Mouse (Mus musculus) forebrain, embryonic 12.5 days (tissue): ENCODE measurements around the gene Cstb. TPM values are rescaled to one million over a fixed set of nuclear protein-coding genes. Genes with fewer than 3 reads are reported as not detected.
A peak's percentile ranks its signal among the peaks of the same experiment; 100 is the strongest.

Experiments
- ATAC-seq: fragments of 200-750 bp; cut with Nextera tagmentation; 2 replicates; pipeline ENCODE4 v1.8.0; 2017; ENCODE audit warnings: moderate TSS enrichment; ENCODE audit not compliant: low FRiP score
- H3K27ac ChIP-seq: fragments of 300-500 bp; sonication (generic); 2 replicates; pipeline ENCODE4 v1.5.1; 2016; ENCODE audit warnings: mild to moderate bottlenecking
- H3K27me3 ChIP-seq: fragments of 300-500 bp; sonication (generic); 2 replicates; pipeline ENCODE4 v1.6.1; 2016; ENCODE audit warnings: mild to moderate bottlenecking
- H3K36me3 ChIP-seq: fragments of 300-500 bp; sonication (generic); replicated peaks from 2 replicates; pipeline ENCODE4 v1.6.1; 2016; ENCODE audit warnings: mild to moderate bottlenecking
- H3K4me1 ChIP-seq: fragments of 300-500 bp; sonication (generic); 2 replicates; pipeline ENCODE4 v1.6.1; 2016
- H3K4me2 ChIP-seq: fragments of 300-500 bp; sonication (generic); 2 replicates; pipeline ENCODE4 v1.6.1; 2016; ENCODE audit warnings: mild to moderate bottlenecking, moderate library complexity
- H3K4me3 ChIP-seq: fragments of 300-500 bp; sonication (generic); replicated peaks from 2 replicates; pipeline ENCODE4 v1.5.1; 2016; ENCODE audit warnings: mild to moderate bottlenecking
- H3K9ac ChIP-seq: fragments of 300-500 bp; sonication (generic); 2 replicates; pipeline ENCODE4 v1.6.1; 2016; ENCODE audit warnings: mild to moderate bottlenecking
- H3K9me3 ChIP-seq: fragments of 300-500 bp; sonication (generic); 2 replicates; pipeline ENCODE4 v1.6.1; 2016
- WGBS: fragments of 180-500 bp; shearing (Covaris S2); methylation state at CpG from one replicate; pipeline ENCODE4 v1.1.7; 2016; 5-methylcytosine and 5-hydroxymethylcytosine counted together
- polyA plus RNA-seq: library from polyadenylated mRNA; unstranded; fragments of >200 nt; fragmentation: Nextera tagmentation; extraction: Ambion mirVana; gene quantifications from 2 replicates; pipeline ENCODE4 v1.2.1, GENCODE M21; 2016

Gene Cstb
- polyA plus RNA-seq = 118 and 120 TPM in 2 replicates

GRCm38 (mm10) chr10:78425181-78426041 lies at the start of gene Cstb:
Cstb (plus strand) TSS chr10:78425669.
- H3K27me3 ChIP-seq = no peaks in the 10 kb centered on the region
- H3K4me1 ChIP-seq = peaks cover 13% of the 10 kb centered on the region
- H3K9me3 ChIP-seq = no peaks in the 10 kb centered on the region
- peak within 1 kb of the TSS; percentile 87 for H3K9ac ChIP-seq
- peak within 1 kb of the TSS; percentile 79 for H3K4me3 ChIP-seq
- WGBS = 2% methylated on average over 40 of the region's 40 CpGs
- peak within 1 kb of the TSS; percentile 75 for H3K4me2 ChIP-seq
- peak; percentile 96 for ATAC-seq
- H3K36me3 ChIP-seq = peaks cover 21% of the 10 kb centered on the region
- peak within 1 kb of the TSS; percentile 19; the same call in 1 of the 2 replicates for H3K27ac ChIP-seq

GRCm38 (mm10) chr10:78378516-78378915 lies 47.0 kb upstream of the Cstb start:
- WGBS = 96% methylated on average over 7 of the region's 7 CpGs
- no peak for ATAC-seq
- Histone ChIP-seq H3K36me3 (no peaks in the 10 kb centered on the region), H3K27me3 (no peaks in the 10 kb centered on the region; the same call in 1 of the 2 replicates), H3K4me2 (no peak overlapping the region), H3K9ac (no peak overlapping the region), H3K9me3 (no peaks in the 10 kb centered on the region), H3K4me1 (no peaks in the 10 kb centered on the region), H3K4me3 (no peak overlapping the region), H3K27ac (no peak overlapping the region)

GRCm38 (mm10) chr10:78383567-78383966 lies 41.9 kb upstream of the Cstb start:
- H3K4me3 ChIP-seq = no peak overlapping the region
- H3K4me1 ChIP-seq = no peaks in the 10 kb centered on the region
- H3K4me2 ChIP-seq = no peak overlapping the region
- H3K9ac ChIP-seq = no peak overlapping the region
- ATAC-seq = no peak
- no peak overlapping the region for H3K27ac ChIP-seq
- peaks cover 1% of the 10 kb centered on the region for H3K27me3 ChIP-seq
- H3K9me3 ChIP-seq = no peaks in the 10 kb centered on the region
- 80% methylated on average over 3 of the region's 3 CpGs for WGBS
- H3K36me3 ChIP-seq = no peaks in the 10 kb centered on the region

GRCm38 (mm10) chr10:78385520-78385919 lies 39.9 kb upstream of the Cstb start:
- Histone ChIP-seq H3K27ac (no peak overlapping the region), H3K9me3 (no peaks in the 10 kb centered on the region), H3K4me1 (no peaks in the 10 kb centered on the region), H3K9ac (no peak overlapping the region), H3K36me3 (no peaks in the 10 kb centered on the region), H3K4me2 (no peak overlapping the region), H3K27me3 (peaks cover 21% of the 10 kb centered on the region), H3K4me3 (no peak overlapping the region)
- no peak for ATAC-seq
- 78% methylated on average over 5 of the region's 5 CpGs for WGBS

- Histone ChIP-seq H3K9ac (no peak overlapping the region), H3K4me1 (peaks cover 5% of the 10 kb centered on the region; the same call in 1 of the 2 replicates), H3K9me3 (no peaks in the 10 kb centered on the region), H3K27me3 (peaks cover 44% of the 10 kb centered on the region), H3K4me2 (no peak overlapping the region), H3K27ac (no peak overlapping the region), H3K4me3 (no peak overlapping the region), H3K36me3 (no peaks in the 10 kb centered on the region)
- no peak for ATAC-seq
- WGBS = 63% methylated on average over 20 of the region's 20 CpGs
These were observed 37.1 kb upstream of the Cstb start for GRCm38 (mm10) chr10:78388216-78388980.

GRCm38 (mm10) chr10:78390982-78391470 lies 34.4 kb upstream of the Cstb start:
- H3K4me1 ChIP-seq = peaks cover 13% of the 10 kb centered on the region
- no peaks in the 10 kb centered on the region for H3K36me3 ChIP-seq
- H3K4me3 ChIP-seq = no peak overlapping the region
- peaks cover 44% of the 10 kb centered on the region for H3K27me3 ChIP-seq
- H3K4me2 ChIP-seq = no peak overlapping the region
- H3K9ac ChIP-seq = no peak overlapping the region
- 11% methylated on average over 4 of the region's 4 CpGs for WGBS
- no peak overlapping the region for H3K27ac ChIP-seq
- H3K9me3 ChIP-seq = no peaks in the 10 kb centered on the region
- no peak for ATAC-seq

GRCm38 (mm10) chr10:78392072-78392471 lies 33.4 kb upstream of the Cstb start:
- H3K9me3 ChIP-seq = no peaks in the 10 kb centered on the region
- peaks cover 44% of the 10 kb centered on the region for H3K27me3 ChIP-seq
- WGBS = 2% methylated on average over 18 of the region's 18 CpGs

GRCm38 (mm10) chr10:78395377-78395776 lies 30.1 kb upstream of the Cstb start:
- Histone ChIP-seq H3K9me3 (no peaks in the 10 kb centered on the region), H3K9ac (0 out of 2 replicates have a peak overlapping the region, but pooled peaks have one; percentile 1), H3K4me1 (peaks cover 25% of the 10 kb centered on the region), H3K36me3 (peaks cover 14% of the 10 kb centered on the region), H3K27ac (0 out of 2 replicates have a peak overlapping the region, but pooled peaks have one; percentile 47), H3K4me3 (no peak overlapping the region), H3K4me2 (no peak overlapping the region; the same call in 1 of the 2 replicates), H3K27me3 (peaks cover 25% of the 10 kb centered on the region)
- 81% methylated on average over 3 of the region's 3 CpGs for WGBS
- no peak for ATAC-seq

More at GRCm38 (mm10) chr10:78392072-78392471, 33.4 kb upstream of the Cstb start:
- no peak overlapping the region for H3K27ac ChIP-seq
- H3K4me1 ChIP-seq = peaks cover 15% of the 10 kb centered on the region
- no peak overlapping the region for H3K9ac ChIP-seq
- H3K4me3 ChIP-seq = no peak overlapping the region
- H3K36me3 ChIP-seq = no peaks in the 10 kb centered on the region
- ATAC-seq = 0 out of 2 replicates have a peak, but pooled peaks have one; percentile 18
- H3K4me2 ChIP-seq = peak overlapping the region; percentile 22

- 2% methylated on average over 17 of the region's 17 CpGs for WGBS
These were observed 29.4 kb upstream of the Cstb start for GRCm38 (mm10) chr10:78395819-78396624.

GRCm38 (mm10) chr10:78396625-78396885 lies 28.9 kb upstream of the Cstb start:
- H3K27me3 ChIP-seq = peaks cover 13% of the 10 kb centered on the region
- no peak overlapping the region for H3K4me3 ChIP-seq
- WGBS = 57% methylated on average over 4 of the region's 4 CpGs
- H3K4me2 ChIP-seq = no peak overlapping the region
- ATAC-seq = 0 out of 2 replicates have a peak, but pooled peaks have one; percentile 17
- H3K4me1 ChIP-seq = peaks cover 25% of the 10 kb centered on the region
- peaks cover 26% of the 10 kb centered on the region for H3K36me3 ChIP-seq
- H3K27ac ChIP-seq = no peak overlapping the region
- 0 out of 2 replicates have a peak overlapping the region, but pooled peaks have one; percentile 9 for H3K9ac ChIP-seq
- no peaks in the 10 kb centered on the region for H3K9me3 ChIP-seq

More at GRCm38 (mm10) chr10:78395819-78396624, 29.4 kb upstream of the Cstb start:
- H3K4me1 ChIP-seq = peaks cover 25% of the 10 kb centered on the region
- peak overlapping the region; percentile 47; the same call in 1 of the 2 replicates for H3K27ac ChIP-seq
- H3K9ac ChIP-seq = 0 out of 2 replicates have a peak overlapping the region, but pooled peaks have one; percentile 9
- peaks cover 18% of the 10 kb centered on the region for H3K27me3 ChIP-seq
- ATAC-seq = peak; percentile 88
- peak overlapping the region; percentile 10; the same call in 1 of the 2 replicates for H3K4me3 ChIP-seq
- peak overlapping the region; percentile 35 for H3K4me2 ChIP-seq
- H3K9me3 ChIP-seq = no peaks in the 10 kb centered on the region
- peaks cover 20% of the 10 kb centered on the region for H3K36me3 ChIP-seq

GRCm38 (mm10) chr10:78399090-78399657 lies 26.3 kb upstream of the Cstb start:
- H3K27me3 ChIP-seq = no peaks in the 10 kb centered on the region
- ATAC-seq = no peak
- peaks cover 20% of the 10 kb centered on the region for H3K4me1 ChIP-seq
- no peak overlapping the region for H3K4me2 ChIP-seq
- no peak overlapping the region for H3K27ac ChIP-seq
- 45% methylated on average over 17 of the region's 17 CpGs for WGBS
- H3K36me3 ChIP-seq = peaks cover 52% of the 10 kb centered on the region
- no peaks in the 10 kb centered on the region for H3K9me3 ChIP-seq
- H3K4me3 ChIP-seq = no peak overlapping the region
- H3K9ac ChIP-seq = no peak overlapping the region
